Mouse (Mus musculus): ENCODE measurements around the gene H6pd. TPM values are rescaled to one million over a fixed set of nuclear protein-coding genes. Genes with fewer than 3 reads are reported as not detected.

H6pd gene
- polyA plus RNA-seq, 1 experiment = 22.0 TPM

DNA sequence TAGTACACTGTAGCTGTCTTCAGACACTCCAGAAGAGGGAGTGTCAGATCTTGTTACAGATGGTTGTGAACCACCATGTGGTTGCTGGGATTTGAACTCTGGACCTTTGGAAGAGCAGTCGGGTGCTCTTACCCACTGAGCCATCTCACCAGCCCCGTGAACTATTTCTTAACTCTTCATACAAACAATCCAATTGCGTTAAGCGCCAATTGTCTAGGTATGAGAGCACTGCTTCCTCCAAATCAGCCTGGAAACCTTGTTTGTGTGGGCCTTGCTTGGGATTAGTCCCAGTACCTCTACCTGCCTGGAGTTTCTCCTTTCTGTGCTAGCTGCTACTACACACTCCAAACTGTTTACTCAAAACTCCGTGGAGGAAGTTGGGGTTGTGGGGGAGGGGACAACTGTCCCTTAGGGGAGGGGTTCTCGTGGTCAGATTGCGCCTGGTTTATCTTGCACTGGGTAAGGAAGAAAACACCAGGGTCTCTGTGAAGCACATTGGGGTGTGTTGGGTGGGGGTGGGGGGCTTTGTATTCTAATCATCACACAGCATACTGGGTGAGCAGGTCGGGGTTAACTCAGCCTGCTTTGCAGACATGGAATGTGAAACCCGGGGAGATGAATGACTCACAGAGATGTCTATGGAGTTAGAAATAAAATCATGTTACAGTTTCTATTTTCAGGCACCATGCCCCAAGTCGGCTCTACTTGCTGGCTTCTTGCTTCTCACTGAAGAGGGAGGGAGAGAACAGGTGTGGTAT lies 2.9 kb upstream of the H6pd start:
- Histone ChIP-seq H3K36me3 (ENCODE audit: control insufficient read depth, insufficient read depth, low read length) (no peaks in the 10 kb centered on the region), H3K4me1 (ENCODE audit: control insufficient read depth, insufficient read depth, insufficient read length, low read length) (peaks cover 26% of the 10 kb centered on the region; the same call in 1 of the 2 replicates), H3K27me3 (ENCODE audit: control insufficient read depth, insufficient read depth, low read length) (no peaks in the 10 kb centered on the region), H3K4me3 (ENCODE audit: low read depth, low read length) (no peak overlapping the region), H3K27ac (ENCODE audit: insufficient read depth, low read depth, low read length) (0 out of 2 replicates have a peak overlapping the region, but pooled peaks have one; percentile 7)
- TF ChIP-seq CTCF (IDR thresholded peaks at IDR 0.05; ENCODE audit: extremely low read depth, insufficient read length, insufficient replicate concordance, low read depth, low read length) (no peak), POLR2A (IDR thresholded peaks at IDR 0.05; ENCODE audit: low read depth, low read length) (no peak)
- 35% methylated on average over 10 of the region's 10 CpGs for WGBS

DNA sequence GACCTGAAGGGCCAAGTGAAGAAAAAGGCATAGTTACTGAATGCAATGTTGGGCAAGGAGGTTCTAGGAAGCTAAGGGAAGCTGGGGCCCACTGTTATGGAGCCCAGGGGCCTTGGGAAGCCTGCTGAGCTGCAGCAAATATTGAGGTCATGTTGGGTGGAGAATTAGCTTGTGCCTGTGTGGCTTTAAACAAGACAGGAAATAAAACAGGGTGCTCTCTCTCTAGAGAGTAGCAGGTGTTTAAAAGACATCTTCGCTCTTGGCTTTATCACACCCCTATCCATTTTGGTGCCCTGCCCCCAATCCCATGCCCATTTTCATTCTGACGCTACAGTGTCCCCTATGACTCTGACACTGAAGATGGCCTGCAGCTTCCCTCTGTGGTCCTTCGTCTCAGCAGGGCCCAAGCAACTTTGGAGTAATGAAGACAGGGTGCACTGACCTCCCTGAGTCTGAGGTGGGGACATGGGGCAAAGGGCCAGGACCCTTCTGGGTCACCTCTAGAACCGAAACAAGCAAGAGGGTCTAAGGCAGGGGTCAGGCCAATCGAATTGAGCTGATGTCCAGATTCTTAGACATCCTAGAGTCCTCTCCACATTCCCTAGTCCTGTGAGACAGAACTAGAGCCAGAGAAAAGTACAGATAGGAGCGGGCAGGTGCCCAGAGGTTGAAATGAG lies 1.4 kb upstream of the H6pd start:
- TF ChIP-seq POLR2A (IDR thresholded peaks at IDR 0.05; ENCODE audit: low read depth, low read length) = no peak
- no peak for TF ChIP-seq CTCF (IDR thresholded peaks at IDR 0.05; ENCODE audit: extremely low read depth, insufficient read length, insufficient replicate concordance, low read depth, low read length)
- WGBS = 89% methylated on average over 6 of the region's 6 CpGs
- H3K27ac ChIP-seq (ENCODE audit: insufficient read depth, low read depth, low read length) = peak overlapping the region; percentile 36; the same call in 1 of the 2 replicates
- no peaks in the 10 kb centered on the region for H3K36me3 ChIP-seq (ENCODE audit: control insufficient read depth, insufficient read depth, low read length)
- H3K27me3 ChIP-seq (ENCODE audit: control insufficient read depth, insufficient read depth, low read length) = no peaks in the 10 kb centered on the region
- peaks cover 26% of the 10 kb centered on the region; the same call in 1 of the 2 replicates for H3K4me1 ChIP-seq (ENCODE audit: control insufficient read depth, insufficient read depth, insufficient read length, low read length)
- H3K4me3 ChIP-seq (ENCODE audit: low read depth, low read length) = no peak overlapping the region

DNA sequence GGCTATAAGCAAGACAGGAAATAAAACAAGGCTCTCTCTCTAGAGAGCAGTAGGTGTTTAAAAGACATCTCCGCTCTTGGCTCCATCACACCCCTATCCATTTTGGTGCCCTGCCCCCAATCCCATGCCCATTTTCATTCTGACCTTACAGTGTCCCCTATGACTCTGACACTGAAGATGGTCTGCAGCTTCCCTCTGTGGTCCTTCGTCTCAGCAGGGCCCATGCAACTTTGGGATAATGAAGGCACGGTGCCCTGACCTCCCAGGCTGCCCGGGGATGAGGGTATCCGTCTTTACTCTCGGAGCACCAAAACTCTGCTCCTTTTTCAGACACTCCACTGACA lies 736 bp upstream of the H6pd start:
- no peaks in the 10 kb centered on the region for H3K36me3 ChIP-seq (ENCODE audit: control insufficient read depth, insufficient read depth, low read length)

GRCm38 (mm10) chr4:150008325-150008852 lies 434 bp downstream of the H6pd start:
- Histone ChIP-seq H3K4me3 (ENCODE audit: low read depth, low read length) (peak overlapping the region; percentile 77), H3K27me3 (ENCODE audit: control insufficient read depth, insufficient read depth, low read length) (no peaks in the 10 kb centered on the region), H3K27ac (ENCODE audit: insufficient read depth, low read depth, low read length) (peak overlapping the region; percentile 91), H3K4me1 (ENCODE audit: control insufficient read depth, insufficient read depth, insufficient read length, low read length) (peaks cover 19% of the 10 kb centered on the region; the same call in 1 of the 2 replicates), H3K36me3 (ENCODE audit: control insufficient read depth, insufficient read depth, low read length) (no peaks in the 10 kb centered on the region)
- under 1% methylated on average over 42 of the region's 42 CpGs for WGBS
- TF ChIP-seq CTCF (IDR thresholded peaks at IDR 0.05; ENCODE audit: extremely low read depth, insufficient read length, insufficient replicate concordance, low read depth, low read length) = peak; percentile 55; the same call in 1 of the 2 replicates
- TF ChIP-seq POLR2A (IDR thresholded peaks at IDR 0.05; ENCODE audit: low read depth, low read length) = no peak

More for the DNA sequence above, 736 bp upstream of the H6pd start:
- WGBS = 86% methylated on average over 6 of the region's 6 CpGs
- Histone ChIP-seq H3K27me3 (ENCODE audit: control insufficient read depth, insufficient read depth, low read length) (no peaks in the 10 kb centered on the region), H3K4me3 (ENCODE audit: low read depth, low read length) (no peak overlapping the region), H3K4me1 (ENCODE audit: control insufficient read depth, insufficient read depth, insufficient read length, low read length) (peaks cover 26% of the 10 kb centered on the region; the same call in 1 of the 2 replicates), H3K27ac (ENCODE audit: insufficient read depth, low read depth, low read length) (peak overlapping the region; percentile 36; the same call in 1 of the 2 replicates)
- no peak for TF ChIP-seq CTCF (IDR thresholded peaks at IDR 0.05; ENCODE audit: extremely low read depth, insufficient read length, insufficient replicate concordance, low read depth, low read length)

DNA sequence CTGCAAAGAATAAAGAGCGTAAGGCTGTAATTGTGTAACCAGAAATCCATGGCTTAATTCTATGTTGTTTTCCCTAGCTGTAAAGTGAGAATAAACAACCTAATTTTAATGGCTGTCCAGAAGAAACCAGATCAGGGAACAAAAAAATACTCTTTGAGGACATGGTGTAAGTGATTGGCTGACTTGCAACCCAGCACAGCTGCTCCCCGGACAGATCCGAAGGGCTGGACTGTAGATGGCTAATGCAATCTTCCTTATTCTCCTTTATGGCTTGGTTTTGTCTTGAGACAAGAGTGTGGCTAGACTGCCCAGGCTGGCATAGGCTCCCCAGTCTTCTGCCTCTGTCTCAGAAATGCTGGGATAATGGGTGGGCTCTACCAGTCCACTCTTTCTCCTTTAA lies 1.4 kb downstream of the H6pd start:
- H3K4me1 ChIP-seq (ENCODE audit: control insufficient read depth, insufficient read depth, insufficient read length, low read length) = peaks cover 19% of the 10 kb centered on the region
- H3K27ac ChIP-seq (ENCODE audit: insufficient read depth, low read depth, low read length) = no peak overlapping the region
- no peak for TF ChIP-seq POLR2A (IDR thresholded peaks at IDR 0.05; ENCODE audit: low read depth, low read length)
- no peak for TF ChIP-seq CTCF (IDR thresholded peaks at IDR 0.05; ENCODE audit: extremely low read depth, insufficient read length, insufficient replicate concordance, low read depth, low read length)
- H3K4me3 ChIP-seq (ENCODE audit: low read depth, low read length) = no peak overlapping the region
- no peaks in the 10 kb centered on the region for H3K27me3 ChIP-seq (ENCODE audit: control insufficient read depth, insufficient read depth, low read length)
- H3K36me3 ChIP-seq (ENCODE audit: control insufficient read depth, insufficient read depth, low read length) = no peaks in the 10 kb centered on the region
- 57% methylated on average over 3 of the region's 3 CpGs for WGBS

DNA sequence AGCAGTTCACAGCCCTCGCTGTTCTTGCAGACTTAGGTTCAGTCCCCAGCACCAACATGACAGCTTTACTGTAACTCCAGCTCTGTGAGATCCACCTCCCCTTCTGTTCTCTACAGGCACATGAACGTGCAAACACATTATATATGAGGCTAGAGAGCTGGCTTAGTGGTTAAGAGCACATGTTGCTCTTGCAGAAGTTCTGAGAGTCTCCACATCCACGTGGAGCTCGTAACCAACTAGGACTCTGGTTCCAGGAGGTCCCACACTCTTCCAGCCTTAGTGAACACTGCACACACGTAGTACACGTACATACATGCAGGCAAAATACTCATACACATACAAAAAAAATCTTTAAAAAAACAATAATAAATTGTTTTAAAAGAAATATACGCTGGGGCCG lies 1.8 kb downstream of the H6pd start:
- H3K4me1 ChIP-seq (ENCODE audit: control insufficient read depth, insufficient read depth, insufficient read length, low read length) = peaks cover 23% of the 10 kb centered on the region
- no peak overlapping the region for H3K4me3 ChIP-seq (ENCODE audit: low read depth, low read length)
- H3K27me3 ChIP-seq (ENCODE audit: control insufficient read depth, insufficient read depth, low read length) = no peaks in the 10 kb centered on the region
- H3K27ac ChIP-seq (ENCODE audit: insufficient read depth, low read depth, low read length) = no peak overlapping the region
- 73% methylated on average over 8 of the region's 8 CpGs for WGBS
- H3K36me3 ChIP-seq (ENCODE audit: control insufficient read depth, insufficient read depth, low read length) = no peaks in the 10 kb centered on the region
- TF ChIP-seq POLR2A (IDR thresholded peaks at IDR 0.05; ENCODE audit: low read depth, low read length) (no peak), CTCF (IDR thresholded peaks at IDR 0.05; ENCODE audit: extremely low read depth, insufficient read length, insufficient replicate concordance, low read depth, low read length) (no peak)
